Mouse (Mus musculus) liver, embryonic 14.5 days (tissue): ENCODE results near the gene Zfp810.

ENCODE experiments used
- CTCF ChIP-seq: IDR thresholded peaks from 2 replicates; pipeline ENCODE4 v1.5.1; 2016; ENCODE audit warnings: antibody characterized with exemption, low read depth, control low read depth
- EP300 ChIP-seq: IDR thresholded peaks from 2 replicates; pipeline ENCODE4 v1.6.1; 2016; ENCODE audit warnings: antibody characterized with exemption, low read depth

DNA sequence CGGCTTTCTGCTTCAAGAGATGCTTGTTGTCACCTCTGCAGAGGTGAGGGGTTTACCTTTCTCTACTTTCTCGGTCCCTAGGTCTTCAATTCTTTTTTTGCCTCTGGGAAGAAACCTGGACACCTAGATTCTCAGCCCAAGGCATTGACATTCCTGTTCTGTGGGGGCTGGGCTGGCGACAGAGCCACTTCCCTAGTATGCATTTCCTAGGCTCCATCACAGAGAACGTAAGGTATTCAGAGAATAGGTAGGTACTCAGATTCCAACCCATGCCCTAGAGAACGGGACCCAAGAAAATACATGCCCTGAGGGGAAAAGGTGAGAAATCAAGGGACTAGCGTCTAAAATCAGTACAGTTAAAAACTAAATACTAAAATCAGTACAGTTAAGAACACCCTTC lies 722 bp downstream of the Zfp810 start:
- TF ChIP-seq CTCF (no peak), EP300 (no peak)
